Mouse (Mus musculus) limb, embryonic 13.5 days (tissue): ENCODE measurements around the gene Efcab11. TPM values are rescaled to one million over a fixed set of nuclear protein-coding genes. Genes with fewer than 3 reads are reported as not detected.
A peak's percentile ranks its signal among the peaks of the same experiment; 100 is the strongest.

Experiments
- ATAC-seq: fragments of 200-750 bp; cut with Nextera tagmentation; 2 replicates; pipeline ENCODE4 v1.8.0; 2017; ENCODE audit warnings: low read depth, moderate number of reproducible peaks, moderate TSS enrichment; ENCODE audit not compliant: low FRiP score
- H3K27ac ChIP-seq: fragments of 300-500 bp; sonication (generic); 2 replicates; pipeline ENCODE4 v1.5.1; 2015; ENCODE audit warnings: inconsistent platforms, mild to moderate bottlenecking, moderate library complexity
- H3K27me3 ChIP-seq: fragments of 300-500 bp; sonication (generic); 2 replicates; pipeline ENCODE4 v1.6.1; 2015; ENCODE audit warnings: mild to moderate bottlenecking, inconsistent platforms
- H3K36me3 ChIP-seq: fragments of 300-500 bp; sonication (generic); 2 replicates; pipeline ENCODE4 v1.6.1; 2015; ENCODE audit warnings: inconsistent platforms, mild to moderate bottlenecking, moderate library complexity
- H3K4me1 ChIP-seq: fragments of 300-500 bp; sonication (generic); 2 replicates; pipeline ENCODE4 v1.6.1; 2015; ENCODE audit warnings: inconsistent platforms
- H3K4me2 ChIP-seq: fragments of 300-500 bp; sonication (generic); replicated peaks from 2 replicates; pipeline ENCODE4 v1.6.1; 2015; ENCODE audit warnings: inconsistent platforms, mild to moderate bottlenecking, moderate library complexity
- H3K4me3 ChIP-seq: fragments of 300-500 bp; sonication (generic); 2 replicates; pipeline ENCODE4 v1.5.1; 2015; ENCODE audit warnings: moderate library complexity, mild to moderate bottlenecking, inconsistent platforms
- H3K9ac ChIP-seq: fragments of 300-500 bp; sonication (generic); 2 replicates; pipeline ENCODE4 v1.6.1; 2015; ENCODE audit warnings: mild to moderate bottlenecking, inconsistent platforms
- H3K9me3 ChIP-seq: fragments of 300-500 bp; sonication (generic); 2 replicates; pipeline ENCODE4 v1.6.1; 2016; ENCODE audit warnings: inconsistent platforms
- WGBS: fragments of 180-500 bp; shearing (Covaris S2); methylation state at CpG from one replicate; pipeline ENCODE4 v1.1.7; 2015; 5-methylcytosine and 5-hydroxymethylcytosine counted together
- polyA plus RNA-seq: library from polyadenylated mRNA; unstranded; fragments of >200 nt; fragmentation: Nextera tagmentation; extraction: Ambion mirVana; gene quantifications from 2 replicates; pipeline ENCODE4 v1.2.1, GENCODE M21; 2015

The Efcab11 gene
- polyA plus RNA-seq, 1 experiment from 2014 or later, result 11.8 TPM

DNA sequence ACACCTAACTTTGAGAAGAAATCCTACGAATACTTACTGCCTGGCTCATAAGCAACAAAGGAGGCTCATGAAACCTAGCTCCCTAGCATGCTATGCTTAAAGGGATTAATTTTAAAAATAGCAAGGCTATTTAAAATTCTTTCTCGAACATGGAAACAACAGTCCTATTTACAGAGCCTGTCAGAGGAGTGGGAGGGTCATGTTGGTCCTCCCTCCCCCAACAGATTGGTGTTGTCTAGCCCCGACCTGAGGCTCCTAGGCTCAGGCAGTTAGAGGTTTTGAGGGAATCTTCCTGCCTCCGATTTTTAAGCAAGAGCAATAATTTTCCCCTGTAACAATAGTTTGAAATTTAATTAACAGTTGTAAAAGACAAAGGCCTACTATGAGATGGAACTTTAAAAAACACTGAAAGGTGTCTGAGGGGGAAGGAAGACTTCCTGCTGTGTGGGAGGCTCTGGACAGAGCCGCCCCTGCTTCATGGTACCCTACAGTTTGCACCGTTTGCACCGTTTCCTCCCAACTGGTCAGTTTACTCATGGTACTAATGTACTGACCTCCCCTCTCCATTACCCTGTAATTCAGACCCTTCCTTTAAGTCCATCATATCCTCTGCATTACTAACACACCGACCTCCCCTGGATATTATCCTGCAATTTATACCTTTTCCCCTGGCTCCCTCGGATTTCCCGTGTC, 90.6 kb downstream of the Efcab11 start:
- Histone ChIP-seq H3K4me3 (no peak overlapping the region), H3K9ac (no peak overlapping the region; the same call in 1 of the 2 replicates), H3K27ac (peak overlapping the region; percentile 55; the same call in 1 of the 2 replicates), H3K36me3 (no peaks in the 10 kb centered on the region), H3K9me3 (no peaks in the 10 kb centered on the region), H3K27me3 (no peaks in the 10 kb centered on the region), H3K4me1 (peaks cover 44% of the 10 kb centered on the region), H3K4me2 (no peak overlapping the region)
- WGBS, result 36% methylated on average over 10 of the region's 10 CpGs
- 0 out of 2 replicates have a peak, but pooled peaks have one; percentile 24 for ATAC-seq

DNA sequence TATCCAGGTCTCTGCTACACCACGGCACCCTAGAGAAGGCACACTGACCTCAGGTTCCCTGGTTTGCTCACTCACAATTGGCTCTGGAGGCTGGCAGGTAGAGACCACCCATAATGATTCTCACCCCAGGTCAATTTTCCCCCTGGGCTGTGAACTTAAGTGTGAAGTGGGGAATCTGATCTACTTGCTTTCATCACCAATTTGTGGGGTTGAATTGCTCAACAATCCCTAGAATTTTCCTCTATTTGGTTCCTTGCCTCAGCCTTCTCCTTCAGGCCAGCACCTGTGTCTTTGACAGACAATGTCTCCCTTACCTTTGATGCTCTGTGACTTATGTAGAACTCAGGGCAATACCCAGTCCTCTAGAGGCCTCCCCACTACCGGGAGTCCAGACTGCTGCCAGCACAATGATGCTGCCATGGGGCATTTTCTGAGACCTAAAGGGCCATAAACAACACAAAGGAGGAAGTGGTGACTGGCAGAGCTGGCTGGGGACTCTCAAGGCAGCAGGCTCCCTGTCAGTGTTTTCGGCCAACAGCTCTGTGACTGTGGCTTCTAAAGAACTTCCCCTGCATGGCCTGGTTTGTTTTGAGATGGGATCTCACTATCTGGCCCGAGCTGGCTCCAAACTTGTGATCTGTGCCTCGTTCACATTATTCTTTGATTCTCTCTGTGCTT, 94.8 kb downstream of the Efcab11 start:
- WGBS, result 47% methylated on average over 5 of the region's 5 CpGs
- peaks cover 32% of the 10 kb centered on the region for H3K4me1 ChIP-seq
- H3K36me3 ChIP-seq, result no peaks in the 10 kb centered on the region
- H3K9me3 ChIP-seq, result no peaks in the 10 kb centered on the region
- no peak overlapping the region for H3K9ac ChIP-seq
- no peaks in the 10 kb centered on the region for H3K27me3 ChIP-seq
- no peak overlapping the region for H3K27ac ChIP-seq
- no peak for ATAC-seq
- no peak overlapping the region for H3K4me3 ChIP-seq
- H3K4me2 ChIP-seq, result no peak overlapping the region

DNA sequence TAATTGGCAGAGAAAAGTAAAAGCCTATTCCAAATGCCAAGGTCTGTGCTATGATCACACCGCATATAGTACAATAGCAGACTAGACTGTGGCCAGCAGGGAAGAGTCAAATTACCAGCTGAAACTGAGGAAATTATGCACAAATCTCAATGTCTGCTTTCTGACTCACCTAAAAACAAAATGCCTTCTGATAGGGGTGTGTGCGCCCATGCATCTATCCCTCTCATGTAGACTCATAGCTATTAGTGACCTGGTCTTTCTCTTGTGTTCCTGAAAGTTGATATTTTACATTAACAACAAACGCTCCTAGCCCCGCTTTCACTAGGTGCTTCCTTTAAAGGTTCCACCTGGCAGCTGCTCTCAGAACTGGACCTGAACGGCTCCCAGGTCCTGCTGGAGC, 102.5 kb downstream of the Efcab11 start:
- 67% methylated on average over 5 of the region's 5 CpGs for WGBS
- Histone ChIP-seq H3K9ac (no peak overlapping the region), H3K4me3 (no peak overlapping the region), H3K4me1 (peaks cover 40% of the 10 kb centered on the region), H3K27me3 (no peaks in the 10 kb centered on the region), H3K4me2 (no peak overlapping the region), H3K9me3 (no peaks in the 10 kb centered on the region), H3K36me3 (no peaks in the 10 kb centered on the region), H3K27ac (no peak overlapping the region)
- ATAC-seq, result no peak

DNA sequence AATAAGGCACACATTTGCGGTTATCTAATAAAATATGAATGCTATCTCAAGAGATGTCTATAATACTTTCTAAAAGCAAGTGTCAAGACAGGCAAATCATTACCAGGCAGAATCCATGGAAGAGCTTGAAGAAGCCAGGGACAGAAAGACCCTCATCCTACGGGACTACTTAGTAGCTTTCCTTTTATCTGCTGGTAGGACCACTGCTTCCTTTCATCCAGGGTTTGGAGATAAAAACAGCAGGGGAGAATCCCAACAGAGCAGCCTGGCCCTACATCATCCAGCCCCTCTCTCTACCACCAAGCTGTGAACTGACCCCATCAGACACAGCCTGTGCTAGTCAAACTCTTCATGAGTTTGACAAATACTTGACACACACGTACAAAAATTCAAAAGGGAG, 103.8 kb downstream of the Efcab11 start:
- ATAC-seq, result no peak
- H3K4me3 ChIP-seq, result no peak overlapping the region
- H3K4me2 ChIP-seq, result no peak overlapping the region
- 82% methylated on average over 3 of the region's 3 CpGs for WGBS
- H3K27me3 ChIP-seq, result no peaks in the 10 kb centered on the region
- no peak overlapping the region for H3K9ac ChIP-seq
- no peak overlapping the region for H3K27ac ChIP-seq
- no peaks in the 10 kb centered on the region for H3K9me3 ChIP-seq
- no peaks in the 10 kb centered on the region for H3K36me3 ChIP-seq
- peaks cover 49% of the 10 kb centered on the region for H3K4me1 ChIP-seq

DNA sequence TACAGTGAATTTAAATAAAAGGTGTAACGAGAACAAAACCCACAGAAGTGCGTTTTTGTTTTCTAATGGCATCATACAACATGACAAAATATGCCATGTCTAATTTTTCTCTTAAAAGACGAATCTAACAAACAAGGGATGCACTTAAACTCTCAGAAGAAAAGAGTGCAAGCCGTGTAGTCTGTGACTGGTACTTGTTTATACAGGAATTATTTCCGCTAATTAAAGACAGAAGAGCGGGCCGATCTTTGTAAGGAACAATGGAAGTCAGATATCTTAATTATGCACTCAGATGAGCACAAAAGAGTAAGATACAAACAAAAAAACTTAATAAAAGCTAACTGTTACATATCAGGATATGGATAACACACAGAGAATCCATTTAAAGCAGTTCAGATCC, 104.3 kb downstream of the Efcab11 start:
- Histone ChIP-seq H3K27ac (no peak overlapping the region), H3K27me3 (no peaks in the 10 kb centered on the region), H3K4me3 (no peak overlapping the region), H3K4me1 (peaks cover 49% of the 10 kb centered on the region), H3K36me3 (no peaks in the 10 kb centered on the region), H3K9me3 (no peaks in the 10 kb centered on the region), H3K4me2 (no peak overlapping the region), H3K9ac (no peak overlapping the region)
- 84% methylated on average over 7 of the region's 7 CpGs for WGBS
- no peak for ATAC-seq

DNA sequence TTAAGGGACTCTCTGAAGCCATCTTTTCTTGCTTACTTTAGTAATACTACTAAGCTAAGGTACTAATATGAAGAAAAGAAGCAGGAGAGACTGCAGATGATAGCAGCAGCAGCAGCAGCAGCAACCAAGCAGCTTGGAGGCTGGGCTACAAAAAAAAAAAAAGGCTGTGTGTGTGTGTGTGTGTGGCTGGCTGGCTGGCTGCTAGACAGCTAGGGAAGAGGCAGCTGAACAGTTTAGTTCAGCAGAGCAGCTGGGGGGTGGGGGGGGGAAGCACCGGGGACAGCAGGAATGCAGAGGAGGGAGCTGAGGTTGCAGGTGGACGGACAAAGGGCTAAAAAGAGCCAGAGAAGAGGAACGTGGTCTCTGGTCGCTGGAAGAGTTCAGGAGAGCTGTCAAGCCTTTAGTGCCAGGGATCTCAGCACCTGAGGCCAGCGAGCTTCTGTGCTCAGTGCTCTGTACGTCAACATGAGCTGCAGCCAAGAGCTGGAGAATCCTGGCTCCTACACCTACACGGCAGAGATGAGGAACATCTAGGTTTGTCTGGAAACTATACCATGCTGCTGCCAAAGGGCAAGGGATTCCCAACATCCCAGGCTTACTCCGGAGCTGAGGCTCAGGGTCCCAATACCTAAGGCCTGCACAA, 107.6 kb downstream of the Efcab11 start:
- H3K4me3 ChIP-seq, result no peak overlapping the region
- no peak overlapping the region for H3K4me2 ChIP-seq
- no peaks in the 10 kb centered on the region for H3K36me3 ChIP-seq
- H3K9me3 ChIP-seq, result no peaks in the 10 kb centered on the region
- no peak overlapping the region for H3K27ac ChIP-seq
- H3K27me3 ChIP-seq, result no peaks in the 10 kb centered on the region
- 57% methylated on average over 8 of the region's 8 CpGs for WGBS
- no peak overlapping the region for H3K9ac ChIP-seq
- no peak for ATAC-seq
- peaks cover 39% of the 10 kb centered on the region for H3K4me1 ChIP-seq

DNA sequence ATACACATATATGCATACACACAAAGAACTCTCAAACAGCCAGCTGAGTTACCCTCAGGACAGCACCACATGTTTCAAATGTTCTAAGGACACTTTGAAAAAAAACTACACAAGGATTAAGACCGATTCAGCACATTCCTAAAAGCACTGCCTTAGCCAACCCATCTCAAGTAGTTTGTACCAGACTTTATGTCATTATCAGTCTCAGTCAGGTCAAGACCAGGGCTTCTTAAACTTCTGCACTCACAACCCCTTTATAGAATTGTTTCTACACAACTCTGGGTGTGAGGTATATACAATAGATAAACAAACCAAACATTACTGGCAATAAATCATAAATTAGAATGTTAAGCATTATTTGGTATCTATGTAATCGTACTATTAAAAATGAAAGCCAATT, 109.4 kb downstream of the Efcab11 start:
- no peaks in the 10 kb centered on the region for H3K9me3 ChIP-seq
- no peak overlapping the region for H3K9ac ChIP-seq
- no peaks in the 10 kb centered on the region for H3K27me3 ChIP-seq
- H3K36me3 ChIP-seq, result no peaks in the 10 kb centered on the region
- H3K27ac ChIP-seq, result no peak overlapping the region
- 81% methylated on average over 2 of the region's 2 CpGs for WGBS
- H3K4me1 ChIP-seq, result peaks cover 31% of the 10 kb centered on the region
- no peak overlapping the region for H3K4me3 ChIP-seq
- no peak overlapping the region for H3K4me2 ChIP-seq
- no peak for ATAC-seq

DNA sequence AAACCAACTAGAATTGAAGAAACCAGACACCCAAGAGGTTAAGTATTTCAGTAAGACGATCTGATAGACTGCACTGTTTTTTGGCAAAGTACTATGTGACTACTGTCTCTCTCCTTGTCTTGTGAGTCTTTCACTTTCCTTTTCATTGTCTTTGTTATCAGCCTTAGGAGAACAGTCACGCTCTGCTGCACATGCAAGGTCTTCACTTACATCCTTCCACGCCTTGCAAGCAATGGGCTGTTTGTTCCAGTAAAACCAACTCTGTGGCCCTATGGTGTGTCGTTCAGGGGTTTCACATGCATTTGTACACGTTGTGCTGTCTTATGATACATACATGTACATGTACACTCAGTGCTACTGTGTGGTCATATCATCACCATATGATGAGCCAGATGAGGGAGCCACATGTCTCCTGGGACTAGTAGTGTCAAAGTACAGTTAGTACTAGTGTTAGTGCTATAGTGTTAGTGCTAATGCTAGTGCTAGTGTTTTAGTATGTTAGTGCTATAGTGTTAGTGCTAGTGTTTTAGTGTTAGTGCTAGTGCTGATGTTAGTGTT, 110.5 kb downstream of the Efcab11 start:
- no peak overlapping the region for H3K4me3 ChIP-seq
- H3K9me3 ChIP-seq, result no peaks in the 10 kb centered on the region
- ATAC-seq, result no peak
- WGBS, result 87% methylated on average over 5 of the region's 5 CpGs
- peaks cover 28% of the 10 kb centered on the region for H3K4me1 ChIP-seq
- H3K4me2 ChIP-seq, result no peak overlapping the region
- no peaks in the 10 kb centered on the region for H3K36me3 ChIP-seq
- H3K27me3 ChIP-seq, result no peaks in the 10 kb centered on the region
- H3K27ac ChIP-seq, result no peak overlapping the region
- no peak overlapping the region for H3K9ac ChIP-seq

DNA sequence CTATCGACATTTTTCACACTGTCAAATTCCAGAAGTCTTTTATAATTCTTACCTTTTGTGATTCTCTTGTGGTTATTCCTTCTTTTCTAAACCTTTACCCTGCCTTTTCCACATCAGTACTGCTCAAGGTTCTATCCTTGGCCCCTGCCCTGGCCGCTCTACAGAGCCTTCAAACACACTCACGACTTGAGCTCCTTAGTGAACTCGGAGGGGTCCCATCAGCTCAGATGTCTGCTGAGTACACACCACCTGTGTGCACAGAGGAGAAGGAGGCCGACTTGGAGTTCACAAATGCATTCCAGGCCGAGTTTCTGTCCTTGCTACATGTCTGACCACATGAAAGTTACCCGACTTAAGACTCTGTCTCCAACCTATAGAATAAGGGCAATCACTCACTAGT, 113.2 kb downstream of the Efcab11 start:
- Histone ChIP-seq H3K4me2 (no peak overlapping the region), H3K36me3 (no peaks in the 10 kb centered on the region), H3K27ac (no peak overlapping the region), H3K9me3 (no peaks in the 10 kb centered on the region), H3K27me3 (no peaks in the 10 kb centered on the region), H3K4me1 (peaks cover under 1% of the 10 kb centered on the region), H3K9ac (no peak overlapping the region), H3K4me3 (no peak overlapping the region)
- 88% methylated on average over 7 of the region's 7 CpGs for WGBS
- ATAC-seq, result no peak

DNA sequence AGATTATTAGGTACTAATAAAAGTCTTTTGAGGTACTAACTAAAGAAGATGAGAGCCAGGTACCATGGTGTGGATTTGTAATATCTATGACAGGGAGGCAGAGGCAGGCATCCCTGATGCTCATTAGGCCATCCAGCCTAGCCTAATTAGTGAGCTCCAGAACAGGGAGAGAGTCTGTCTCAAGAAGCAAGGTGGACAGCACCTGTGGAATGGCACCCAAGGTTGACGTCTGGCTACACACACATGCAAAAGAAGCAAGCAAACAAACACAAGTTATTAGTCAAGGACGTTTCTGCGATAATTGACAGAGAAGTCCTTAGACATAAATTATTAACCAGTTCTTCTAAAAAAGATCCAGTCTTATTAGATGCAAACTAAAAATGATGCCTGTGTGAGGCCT, 114.6 kb downstream of the Efcab11 start:
- Histone ChIP-seq H3K9ac (no peak overlapping the region), H3K27ac (no peak overlapping the region), H3K4me2 (no peak overlapping the region), H3K4me3 (no peak overlapping the region), H3K27me3 (no peaks in the 10 kb centered on the region), H3K4me1 (no peaks in the 10 kb centered on the region), H3K36me3 (no peaks in the 10 kb centered on the region), H3K9me3 (no peaks in the 10 kb centered on the region)
- no peak for ATAC-seq
- WGBS, result 87% methylated on average over 3 of the region's 3 CpGs

DNA sequence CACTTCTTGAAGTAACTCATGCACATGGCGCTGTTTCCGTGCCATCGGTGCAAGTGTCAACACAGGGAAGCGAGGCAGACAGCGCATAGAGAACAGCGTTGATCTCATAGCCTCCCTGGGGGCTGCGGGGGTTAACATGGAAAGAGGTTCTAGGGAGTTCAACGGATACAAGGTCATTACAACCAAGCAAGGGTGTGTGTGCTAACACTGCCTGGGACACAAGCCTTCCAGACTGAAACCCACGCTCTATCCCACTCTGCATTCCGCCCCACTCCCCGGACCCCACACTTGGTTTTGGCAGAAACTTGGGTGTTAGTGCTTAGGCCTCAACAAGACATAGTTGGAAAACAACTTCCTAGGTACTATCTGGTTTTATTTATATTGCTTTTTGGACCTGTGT, 116.5 kb downstream of the Efcab11 start:
- 88% methylated on average over 11 of the region's 11 CpGs for WGBS
- Histone ChIP-seq H3K36me3 (no peaks in the 10 kb centered on the region), H3K9me3 (no peaks in the 10 kb centered on the region)

DNA sequence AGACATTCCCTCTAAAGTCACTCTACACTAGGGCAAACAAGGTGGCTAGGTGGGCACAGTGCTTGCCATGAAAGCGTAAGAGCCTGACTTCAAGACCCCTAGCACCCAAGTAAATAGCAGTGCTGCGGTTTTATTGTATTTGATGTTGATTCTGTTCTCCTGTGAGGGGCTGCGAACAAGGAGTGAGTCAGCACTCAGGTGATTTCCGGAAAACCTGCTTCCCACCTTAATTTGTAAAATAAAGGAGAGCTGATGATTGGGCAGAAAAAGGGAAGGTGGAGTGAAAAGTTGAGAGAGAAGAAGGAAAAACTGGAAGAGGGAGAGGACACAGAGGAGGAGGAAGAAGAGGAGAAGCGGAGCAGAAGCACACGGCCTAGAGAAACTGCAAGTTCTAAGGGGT, 118.3 kb downstream of the Efcab11 start:
- 84% methylated on average over 6 of the region's 6 CpGs for WGBS
- no peaks in the 10 kb centered on the region for H3K36me3 ChIP-seq
- no peak for ATAC-seq
- no peak overlapping the region for H3K27ac ChIP-seq
- H3K27me3 ChIP-seq, result no peaks in the 10 kb centered on the region
- H3K9me3 ChIP-seq, result no peaks in the 10 kb centered on the region
- no peak overlapping the region for H3K4me3 ChIP-seq
- no peak overlapping the region for H3K4me2 ChIP-seq
- no peaks in the 10 kb centered on the region for H3K4me1 ChIP-seq
- no peak overlapping the region for H3K9ac ChIP-seq

More for the DNA sequence above, 116.5 kb downstream of the Efcab11 start:
- H3K9ac ChIP-seq, result no peak overlapping the region
- no peak overlapping the region for H3K4me3 ChIP-seq
- ATAC-seq, result no peak
- H3K4me1 ChIP-seq, result no peaks in the 10 kb centered on the region
- no peak overlapping the region for H3K27ac ChIP-seq
- no peak overlapping the region for H3K4me2 ChIP-seq
- H3K27me3 ChIP-seq, result no peaks in the 10 kb centered on the region
